Mouse (Mus musculus): ENCODE results near the gene Nipa1. TPM values are rescaled to one million over a fixed set of nuclear protein-coding genes. Genes with fewer than 3 reads are reported as not detected.

The Nipa1 gene
- polyA plus RNA-seq, 1 experiment = 2.2 TPM

GRCm38 (mm10) chr7:55959801-55960200, 60.0 kb downstream of the Nipa1 start:
- H3K36me3 ChIP-seq (ENCODE audit: control insufficient read depth, insufficient read depth) = no peaks in the 10 kb centered on the region
- H3ac ChIP-seq (ENCODE audit: control insufficient read depth, insufficient read length) = no peak overlapping the region
- TF ChIP-seq MAX (IDR thresholded peaks at IDR 0.05; ENCODE audit: low read depth) (no peak), TCF12 (IDR thresholded peaks at IDR 0.05; ENCODE audit: insufficient read depth, poor library complexity, severe bottlenecking) (no peak), E2F4 (IDR thresholded peaks at IDR 0.05; ENCODE audit: insufficient read depth) (no peak), REST (IDR thresholded peaks at IDR 0.05; ENCODE audit: insufficient read depth, insufficient read length) (no peak), MYOD1 (IDR thresholded peaks at IDR 0.05; ENCODE audit: control insufficient read depth in 1 of 3, insufficient read length in 2 of 3, low read depth in 2 of 3) (no peak), CEBPB (IDR thresholded peaks at IDR 0.05; ENCODE audit: insufficient read depth, poor library complexity, severe bottlenecking) (no peak), USF1 (IDR thresholded peaks at IDR 0.05; ENCODE audit: low read depth) (no peak), SRF (IDR thresholded peaks at IDR 0.05; ENCODE audit: control insufficient read depth, insufficient read length, low read depth) (no peak), POLR2AphosphoS2 (IDR thresholded peaks at IDR 0.05; ENCODE audit: insufficient read length, low read depth) (no peak), POLR2A (IDR thresholded peaks at IDR 0.05; ENCODE audit: insufficient read length, low read depth) (no peak), MYOG (IDR thresholded peaks at IDR 0.05; ENCODE audit: control insufficient read depth in 1 of 3, insufficient read depth in 1 of 3, insufficient read length in 2 of 3, low read depth in 2 of 3) (no peak), TCF3 (IDR thresholded peaks at IDR 0.05; ENCODE audit: insufficient read length, low read depth) (no peak)
- no peak overlapping the region for H3K4me3 ChIP-seq
- no peak overlapping the region for H3K4me2 ChIP-seq (ENCODE audit: low read depth)
- H3K79me2 ChIP-seq (ENCODE audit: control insufficient read depth, insufficient read depth) = peaks cover 64% of the 10 kb centered on the region
- H3K27me3 ChIP-seq (ENCODE audit: control insufficient read depth, insufficient read depth, insufficient read length) = no peaks in the 10 kb centered on the region

- Histone ChIP-seq H3K79me2 (ENCODE audit: control insufficient read depth, insufficient read depth) (peaks cover 74% of the 10 kb centered on the region), H3K4me3 (no peak overlapping the region), H3K27me3 (ENCODE audit: control insufficient read depth, insufficient read depth, insufficient read length) (no peaks in the 10 kb centered on the region), H3K4me2 (ENCODE audit: low read depth) (no peak overlapping the region), H3ac (ENCODE audit: control insufficient read depth, insufficient read length) (no peak overlapping the region), H3K36me3 (ENCODE audit: control insufficient read depth, insufficient read depth) (no peaks in the 10 kb centered on the region)
- TF ChIP-seq E2F4 (IDR thresholded peaks at IDR 0.05; ENCODE audit: insufficient read depth) = no peak
- no peak for TF ChIP-seq CEBPB (IDR thresholded peaks at IDR 0.05; ENCODE audit: insufficient read depth, poor library complexity, severe bottlenecking)
- no peak for TF ChIP-seq POLR2A (IDR thresholded peaks at IDR 0.05; ENCODE audit: insufficient read length, low read depth)
- no peak for TF ChIP-seq REST (IDR thresholded peaks at IDR 0.05; ENCODE audit: insufficient read depth, insufficient read length)
Measured at GRCm38 (mm10) chr7:55957916-55958315, 61.8 kb downstream of the Nipa1 start.

GRCm38 (mm10) chr7:55957178-55957577, 62.6 kb downstream of the Nipa1 start:
- H3ac ChIP-seq (ENCODE audit: control insufficient read depth, insufficient read length) = no peak overlapping the region
- H3K79me2 ChIP-seq (ENCODE audit: control insufficient read depth, insufficient read depth) = peaks cover 74% of the 10 kb centered on the region
- H3K4me2 ChIP-seq (ENCODE audit: low read depth) = no peak overlapping the region
- no peaks in the 10 kb centered on the region for H3K27me3 ChIP-seq (ENCODE audit: control insufficient read depth, insufficient read depth, insufficient read length)
- no peaks in the 10 kb centered on the region for H3K36me3 ChIP-seq (ENCODE audit: control insufficient read depth, insufficient read depth)
- TF ChIP-seq MAX (IDR thresholded peaks at IDR 0.05; ENCODE audit: low read depth) (no peak), MYOD1 (IDR thresholded peaks at IDR 0.05; ENCODE audit: control insufficient read depth in 1 of 3, insufficient read length in 2 of 3, low read depth in 2 of 3) (no peak), E2F4 (IDR thresholded peaks at IDR 0.05; ENCODE audit: insufficient read depth) (no peak), TCF12 (IDR thresholded peaks at IDR 0.05; ENCODE audit: insufficient read depth, poor library complexity, severe bottlenecking) (no peak), MYOG (IDR thresholded peaks at IDR 0.05; ENCODE audit: control insufficient read depth in 1 of 3, insufficient read depth in 1 of 3, insufficient read length in 2 of 3, low read depth in 2 of 3) (no peak), REST (IDR thresholded peaks at IDR 0.05; ENCODE audit: insufficient read depth, insufficient read length) (no peak), POLR2A (IDR thresholded peaks at IDR 0.05; ENCODE audit: insufficient read length, low read depth) (no peak), CEBPB (IDR thresholded peaks at IDR 0.05; ENCODE audit: insufficient read depth, poor library complexity, severe bottlenecking) (no peak), TCF3 (IDR thresholded peaks at IDR 0.05; ENCODE audit: insufficient read length, low read depth) (no peak), USF1 (IDR thresholded peaks at IDR 0.05; ENCODE audit: low read depth) (no peak), POLR2AphosphoS2 (IDR thresholded peaks at IDR 0.05; ENCODE audit: insufficient read length, low read depth) (no peak), SRF (IDR thresholded peaks at IDR 0.05; ENCODE audit: control insufficient read depth, insufficient read length, low read depth) (no peak)
- H3K4me3 ChIP-seq = no peak overlapping the region

DNA sequence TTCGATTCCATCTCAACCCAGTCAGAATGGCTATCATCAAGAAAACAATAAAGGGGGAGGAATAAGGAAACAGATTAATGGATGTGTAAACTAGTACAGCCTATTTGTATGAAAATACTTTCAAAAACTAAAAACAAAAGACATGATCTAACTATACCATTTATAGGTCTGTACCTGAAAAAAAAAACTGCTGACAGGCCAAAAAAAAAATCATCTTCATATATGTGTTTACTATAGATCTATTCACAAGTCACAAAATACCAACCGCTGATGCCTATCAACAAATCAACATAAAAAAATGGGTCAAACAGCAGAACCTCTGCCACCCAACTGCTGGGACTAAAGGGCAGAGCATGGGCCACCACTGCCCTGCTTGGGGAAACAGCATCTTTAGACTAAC, 63.7 kb downstream of the Nipa1 start:
- no peak for TF ChIP-seq CEBPB (IDR thresholded peaks at IDR 0.05; ENCODE audit: insufficient read depth, poor library complexity, severe bottlenecking)
- Histone ChIP-seq H3K36me3 (ENCODE audit: control insufficient read depth, insufficient read depth) (no peaks in the 10 kb centered on the region), H3ac (ENCODE audit: control insufficient read depth, insufficient read length) (no peak overlapping the region), H3K27me3 (ENCODE audit: control insufficient read depth, insufficient read depth, insufficient read length) (no peaks in the 10 kb centered on the region), H3K79me2 (ENCODE audit: control insufficient read depth, insufficient read depth) (peaks cover 64% of the 10 kb centered on the region), H3K4me2 (ENCODE audit: low read depth) (no peak overlapping the region), H3K4me3 (no peak overlapping the region)

DNA sequence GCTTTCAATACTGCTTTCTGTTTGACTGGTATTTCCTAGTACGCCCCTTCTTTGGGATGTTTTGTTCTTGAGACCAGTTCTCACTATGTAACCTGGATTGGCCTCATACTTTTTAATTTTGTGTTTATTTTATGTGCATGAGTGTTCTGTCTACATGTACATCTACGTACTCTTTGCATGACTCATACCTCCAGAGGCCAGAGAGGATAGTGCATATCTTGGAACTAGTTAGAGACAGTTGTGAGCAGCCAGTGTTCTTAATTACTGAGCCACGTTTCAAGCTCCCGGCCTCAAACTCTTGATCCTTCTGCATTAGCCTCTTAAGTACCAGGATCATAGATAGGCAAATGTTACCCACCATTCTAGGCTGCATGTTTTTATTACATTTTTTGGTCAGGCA, 81.4 kb downstream of the Nipa1 start:
- no peak overlapping the region for H3ac ChIP-seq (ENCODE audit: control insufficient read depth, insufficient read length)
- peaks cover 19% of the 10 kb centered on the region for H3K36me3 ChIP-seq (ENCODE audit: control insufficient read depth, insufficient read depth)
- H3K27me3 ChIP-seq (ENCODE audit: control insufficient read depth, insufficient read depth, insufficient read length) = no peaks in the 10 kb centered on the region
- H3K4me3 ChIP-seq = no peak overlapping the region
- H3K4me2 ChIP-seq (ENCODE audit: low read depth) = no peak overlapping the region
- peaks cover 8% of the 10 kb centered on the region for H3K79me2 ChIP-seq (ENCODE audit: control insufficient read depth, insufficient read depth)
- TF ChIP-seq CEBPB (IDR thresholded peaks at IDR 0.05; ENCODE audit: insufficient read depth, poor library complexity, severe bottlenecking) (no peak), TCF12 (IDR thresholded peaks at IDR 0.05; ENCODE audit: insufficient read depth, poor library complexity, severe bottlenecking) (no peak), MAX (IDR thresholded peaks at IDR 0.05; ENCODE audit: low read depth) (no peak), USF1 (IDR thresholded peaks at IDR 0.05; ENCODE audit: low read depth) (no peak), POLR2AphosphoS2 (IDR thresholded peaks at IDR 0.05; ENCODE audit: insufficient read length, low read depth) (no peak), POLR2A (IDR thresholded peaks at IDR 0.05; ENCODE audit: insufficient read length, low read depth) (no peak), MYOG (IDR thresholded peaks at IDR 0.05; ENCODE audit: control insufficient read depth in 1 of 3, insufficient read depth in 1 of 3, insufficient read length in 2 of 3, low read depth in 2 of 3) (no peak), TCF3 (IDR thresholded peaks at IDR 0.05; ENCODE audit: insufficient read length, low read depth) (no peak), MYOD1 (IDR thresholded peaks at IDR 0.05; ENCODE audit: control insufficient read depth in 1 of 3, insufficient read length in 2 of 3, low read depth in 2 of 3) (no peak), SRF (IDR thresholded peaks at IDR 0.05; ENCODE audit: control insufficient read depth, insufficient read length, low read depth) (no peak), E2F4 (IDR thresholded peaks at IDR 0.05; ENCODE audit: insufficient read depth) (no peak), REST (IDR thresholded peaks at IDR 0.05; ENCODE audit: insufficient read depth, insufficient read length) (no peak)

Measured in myocyte (in vitro differentiated cells).